Comparison of ENCODE assay signal across 13 mouse cellular contexts in genomic region chr7:4630198-4630597, GRCm38 (mm10). TPM values are rescaled to one million over a fixed set of nuclear protein-coding genes. Genes with fewer than 3 reads are reported as not detected.
DNase-seq lines count a peak whose midpoint lies in the region; ATAC-seq and TF ChIP-seq lines count a peak whose summit lies in the region.
"Had no signal": no experiment of that assay in that cellular context is flagged by ENCODE, and none has a peak within 500 bp of the region (broad histone marks: within the 10 kb centered on the region; RNA-seq: fewer than 3 reads in every experiment).

No protein-coding gene starts in this region.

- no peak for TF ChIP-seq POLR2A in testis, adult 2 months (IDR thresholded peaks at IDR 0.05; ENCODE audit: control insufficient read depth, low read depth, low read length)
- TF ChIP-seq POLR2A in thymus, adult 2 months (IDR thresholded peaks at IDR 0.05; ENCODE audit: control insufficient read depth, extremely low read depth, insufficient read depth, low read length, poor library complexity) = no peak

- no peak overlapping the region for H3K27ac ChIP-seq in testis, adult 2 months (ENCODE audit: control insufficient read depth, insufficient read depth, low read depth, low read length)
- H3K27ac ChIP-seq in liver, embryonic 14.5 days = peak overlapping the region; percentile 99
- H3K27ac ChIP-seq in thymus, adult 2 months (ENCODE audit: control insufficient read depth, insufficient read depth, low read length) = no peak overlapping the region

- H3K36me3 ChIP-seq in testis, adult 2 months (ENCODE audit: control insufficient read depth, insufficient read depth, low read length) = no peaks in the 10 kb centered on the region; the same call in none of the 2 replicates
- H3K36me3 ChIP-seq in liver, embryonic 14.5 days (replicated peaks; ENCODE audit: control insufficient read depth, insufficient read depth, low read depth) = peaks cover 44% of the 10 kb centered on the region
- peaks cover 65% of the 10 kb centered on the region for H3K36me3 ChIP-seq in thymus, adult 2 months (ENCODE audit: control insufficient read depth, insufficient read depth, low read length)

- TF ChIP-seq EP300 in liver, embryonic 14.5 days (IDR thresholded peaks at IDR 0.05; ENCODE audit: low read depth) = peak; percentile 94

- H3K4me2 ChIP-seq in liver, embryonic 14.5 days (ENCODE audit: low read depth) = peak overlapping the region; percentile 95

- WGBS in liver, embryonic 14.5 days (ENCODE audit: insufficient replicate concordance) = 4% methylated on average over 1 of the region's 1 CpGs
- WGBS in thymus, adult 2 months = 92% methylated on average over 1 of the region's 1 CpGs

- no peaks in the 10 kb centered on the region for H3K9me3 ChIP-seq in liver, embryonic 14.5 days (ENCODE audit: control insufficient read depth, low read length)

- H3K4me3 ChIP-seq in testis, adult 2 months (ENCODE audit: control insufficient read depth, low read depth, low read length) = peak overlapping the region; percentile 43
- peak overlapping the region; percentile 69 to 71 for H3K4me3 ChIP-seq in liver, embryonic 14.5 days (ENCODE audit: insufficient read depth in 1 of 2, low read depth in 2 of 2, low read length in 2 of 2)
- H3K4me3 ChIP-seq in thymus, adult 2 months (ENCODE audit: control insufficient read depth, insufficient read depth, low read length) = no peak overlapping the region

- no peak for DNase-seq in testis, postnatal 14 days (ENCODE audit: low spot score)
- DNase-seq in kidney, adult 18-20 months = peak; percentile 45
- DNase-seq in liver, embryonic 14.5 days (ENCODE audit: low read depth in 3 of 3, low spot score in 3 of 3) = peak; percentile 86 to 89 (median 87)
- DNase-seq in yolk sac, embryonic 10.5 days (ENCODE audit: low spot score) = peak; percentile 84
- DNase-seq in thymus, adult 2 months = no peak
- no peak for DNase-seq in frontal cortex, postnatal 14 days (ENCODE audit: low spot score in 2 of 2)
- DNase-seq in thymus, postnatal 0 days (ENCODE audit: low spot score) = no peak
- DNase-seq: adrenal gland, adult 2 months; forebrain, postnatal 0 days; heart, postnatal 10 days; right cerebral cortex, postnatal 25 days had no signal

- H3K27me3 ChIP-seq in testis, adult 2 months (ENCODE audit: control insufficient read depth, insufficient read depth, low read length) = no peaks in the 10 kb centered on the region
- H3K27me3 ChIP-seq in liver, embryonic 14.5 days (ENCODE audit: control insufficient read depth, insufficient read depth, low read length) = no peaks in the 10 kb centered on the region
- H3K27me3 ChIP-seq in thymus, adult 2 months (ENCODE audit: control insufficient read depth, insufficient read depth, low read length) = no peaks in the 10 kb centered on the region

- ATAC-seq in liver, embryonic 14.5 days (ENCODE audit: insufficient read depth) = peak; percentile 92
- ATAC-seq: forebrain, postnatal 0 days had no signal

- H3K9ac ChIP-seq in liver, embryonic 14.5 days (replicated peaks) = peak overlapping the region; percentile 90
- H3K9ac ChIP-seq: forebrain, postnatal 0 days had no signal

- H3K4me1 ChIP-seq in testis, adult 2 months (ENCODE audit: control insufficient read depth, insufficient read depth, low read length) = no peaks in the 10 kb centered on the region
- peaks cover 31 to 39% of the 10 kb centered on the region in 2 experiments for H3K4me1 ChIP-seq in liver, embryonic 14.5 days (replicated peaks; ENCODE audit: control insufficient read depth in 2 of 2, insufficient read depth in 2 of 2, low read length in 1 of 2)
- no peaks in the 10 kb centered on the region for H3K4me1 ChIP-seq in thymus, adult 2 months (replicated peaks; ENCODE audit: control insufficient read depth, insufficient read depth, low read length)

- no peak for TF ChIP-seq CTCF in testis, adult 2 months (IDR thresholded peaks at IDR 0.05; ENCODE audit: control insufficient read depth, insufficient read depth, insufficient replicate concordance, low read depth, low read length)
- TF ChIP-seq CTCF in liver, embryonic 14.5 days (IDR thresholded peaks at IDR 0.05; ENCODE audit: low read depth) = no peak
- TF ChIP-seq CTCF in thymus, adult 2 months (IDR thresholded peaks at IDR 0.05; ENCODE audit: borderline replicate concordance, control insufficient read depth, extremely low read depth, insufficient read depth, low read length, poor library complexity) = no peak

RNA-seq across cellular contexts. Expression of gene Tmem86b, which starts 1.0 kb away (rescaled TPM):
- 36.7 and 46.0 TPM in 2 replicates for polyA plus RNA-seq in testis, adult 2 months (2012; rRNA removed)
- polyA plus RNA-seq in liver, embryonic 14.5 days (2012; rRNA removed) = 36.4 and 51.0 TPM in 2 replicates
- polyA plus RNA-seq in liver, embryonic 14.5 days (2014; fragmentation: Nextera tagmentation; extraction: Ambion mirVana) = 30.5 and 32.9 TPM in 2 replicates
- 103 and 113 TPM in 2 replicates for polyA plus RNA-seq in thymus, adult 2 months (2012; rRNA removed)
- polyA plus RNA-seq in thymus, postnatal 0 days (2015; fragmentation: Nextera tagmentation; extraction: Ambion mirVana) = 1.7 and 2.1 TPM in 2 replicates

RNA-seq across cellular contexts. Expression of gene Ptprh, which starts 26.4 kb away (rescaled TPM):
- 1.8 and 2.9 TPM in 2 replicates for polyA plus RNA-seq in testis, adult 2 months (2012; rRNA removed)
- polyA plus RNA-seq in liver, embryonic 14.5 days (2012; rRNA removed) = not detected in 2 replicates
- polyA plus RNA-seq in liver, embryonic 14.5 days (2014; fragmentation: Nextera tagmentation; extraction: Ambion mirVana) = not detected in 2 replicates
- polyA plus RNA-seq in thymus, adult 2 months (2012; rRNA removed) = 0.11 and 0.15 TPM in 2 replicates
- polyA plus RNA-seq in thymus, postnatal 0 days (2015; fragmentation: Nextera tagmentation; extraction: Ambion mirVana) = not detected in 2 replicates
- polyA plus RNA-seq: adrenal gland, adult 2 months; neural tube, embryonic 11.5 days had no signal

RNA-seq across cellular contexts. Expression of gene Ppp6r1, which starts 28.6 kb away (rescaled TPM):
- polyA plus RNA-seq in testis, adult 2 months (2012; rRNA removed) = 137 and 154 TPM in 2 replicates
- 30.8 and 33.6 TPM in 2 replicates for polyA plus RNA-seq in liver, embryonic 14.5 days (2012; rRNA removed)
- 4.3 and 5.1 TPM in 2 replicates for polyA plus RNA-seq in liver, embryonic 14.5 days (2014; fragmentation: Nextera tagmentation; extraction: Ambion mirVana)
- 419 and 475 TPM in 2 replicates for polyA plus RNA-seq in thymus, adult 2 months (2012; rRNA removed)
- 19.8 and 23.8 TPM in 2 replicates for polyA plus RNA-seq in thymus, postnatal 0 days (2015; fragmentation: Nextera tagmentation; extraction: Ambion mirVana)

RNA-seq across cellular contexts. Expression of gene Hspbp1, which starts 54.7 kb away (rescaled TPM):
- polyA plus RNA-seq in testis, adult 2 months (2012; rRNA removed) = 64.3 and 65.6 TPM in 2 replicates
- polyA plus RNA-seq in liver, embryonic 14.5 days (2012; rRNA removed) = 28.2 and 38.5 TPM in 2 replicates
- 56.7 and 60.6 TPM in 2 replicates for polyA plus RNA-seq in liver, embryonic 14.5 days (2014; fragmentation: Nextera tagmentation; extraction: Ambion mirVana)
- polyA plus RNA-seq in thymus, adult 2 months (2012; rRNA removed) = 53.0 and 55.4 TPM in 2 replicates
- polyA plus RNA-seq in thymus, postnatal 0 days (2015; fragmentation: Nextera tagmentation; extraction: Ambion mirVana) = 74.9 and 91.0 TPM in 2 replicates

Comparison
In these comparisons a context has a peak if more than half of its experiments do, and no peak if none do; other contexts are left out.
1. RNA of gene Tmem86b, which starts 1.0 kb away (polyA plus RNA-seq): 103 to 113 TPM in thymus, adult 2 months, 36.7 to 46.0 TPM in testis, adult 2 months and 30.5 to 51.0 TPM in liver, embryonic 14.5 days; 1.7 to 2.1 TPM in thymus, postnatal 0 days; every median in the first group is over 10 times any median in the second.
2. DNase-seq: peak in kidney, adult 18-20 months (single experiment), liver, embryonic 14.5 days (3 of 3) and yolk sac, embryonic 10.5 days (single experiment); none in testis, postnatal 14 days (single experiment), thymus, adult 2 months (single experiment), frontal cortex, postnatal 14 days (0 of 2) and thymus, postnatal 0 days (single experiment).